Mouse (Mus musculus) cerebellum, adult 9-11 months (tissue): ENCODE measurements at regions not wholly inside any gene's neighbourhood (a gene's known extent, or its start where the extent isn't known, plus 50 kb on each side); places are given as distances from the start of the nearest gene placed in this dataset.
"Not testable (repeated sequence)": the region's sequence is repeated elsewhere in the genome, so short reads cannot be mapped to it uniquely, and the experiment has no call there.

Source experiments
- DNase-seq: peaks from one replicate; pipeline ENCODE4 v3.0.0; 2022

- DNase-seq: peak; percentile 19
These were observed 593.4 kb upstream of the Snrpn start for GRCm38 (mm10) chr7:60733331-60733994.

GRCm38 (mm10) chr7:60728108-60728721 lies 588.2 kb upstream of the Snrpn start:
- not testable (repeated sequence) for DNase-seq
